Comparison of ENCODE assay signal across 8 mouse cellular contexts in genomic region chr10:62338176-62338575, GRCm38 (mm10). TPM values are rescaled to one million over a fixed set of nuclear protein-coding genes. Genes with fewer than 3 reads are reported as not detected.
DNase-seq lines count a peak whose midpoint lies in the region; ATAC-seq and TF ChIP-seq lines count a peak whose summit lies in the region.

No protein-coding gene starts in this region.

- TF ChIP-seq POLR2A in bone marrow, adult 2 months (IDR thresholded peaks at IDR 0.05; ENCODE audit: borderline replicate concordance, control insufficient read depth, low read depth, low read length): no peak

- peak overlapping the region; percentile 89 for H3K4me2 ChIP-seq in kidney, postnatal 0 days (ENCODE audit: low read length)
- peak overlapping the region; percentile 87 for H3K4me2 ChIP-seq in heart, embryonic 15.5 days
- H3K4me2 ChIP-seq in midbrain, embryonic 15.5 days: peak overlapping the region; percentile 83

- no peaks in the 10 kb centered on the region for H3K36me3 ChIP-seq in kidney, postnatal 0 days (ENCODE audit: insufficient read depth, low read length)
- H3K36me3 ChIP-seq in heart, embryonic 15.5 days: no peaks in the 10 kb centered on the region
- H3K36me3 ChIP-seq in midbrain, embryonic 15.5 days (replicated peaks): no peaks in the 10 kb centered on the region

- no peak for ATAC-seq in kidney, postnatal 0 days (replicated peaks; ENCODE audit: low FRiP score, low read depth)
- ATAC-seq in heart, embryonic 15.5 days (replicated peaks; ENCODE audit: insufficient number of reproducible peaks, insufficient read depth, low FRiP score, low read depth): no peak
- no peak for ATAC-seq in midbrain, embryonic 15.5 days (replicated peaks)
- no peak for ATAC-seq in monocyte, adult 5-6 weeks (replicated peaks; ENCODE audit: insufficient number of reproducible peaks, low FRiP score, low TSS enrichment, poor library complexity, severe bottlenecking)

- TF ChIP-seq CTCF in kidney, postnatal 0 days (IDR thresholded peaks at IDR 0.05; ENCODE audit: low read depth): no peak
- TF ChIP-seq CTCF in bone marrow, adult 2 months (IDR thresholded peaks at IDR 0.05; ENCODE audit: control insufficient read depth, insufficient read depth, low read length): no peak

- peak overlapping the region; percentile 75; the same call in 1 of the 2 replicates for H3K4me3 ChIP-seq in kidney, postnatal 0 days (replicated peaks; ENCODE audit: low read depth, low read length)
- H3K4me3 ChIP-seq in bone marrow, adult 2 months (replicated peaks; ENCODE audit: control insufficient read depth, low read depth, low read length): peak overlapping the region; percentile 97
- H3K4me3 ChIP-seq in heart, embryonic 15.5 days: peak overlapping the region; percentile 87
- H3K4me3 ChIP-seq in midbrain, embryonic 15.5 days: peak overlapping the region; percentile 89

- 33% methylated on average over 9 of the region's 9 CpGs for WGBS in kidney, postnatal 0 days
- 63% methylated on average over 9 of the region's 9 CpGs for WGBS in bone marrow, adult 2 months
- 28% methylated on average over 9 of the region's 9 CpGs for WGBS in heart, embryonic 15.5 days
- WGBS in midbrain, embryonic 15.5 days: 28% methylated on average over 9 of the region's 9 CpGs

- H3K4me1 ChIP-seq in kidney, postnatal 0 days (replicated peaks; ENCODE audit: insufficient read depth, low read length): peaks cover 37% of the 10 kb centered on the region
- peaks cover 3% of the 10 kb centered on the region for H3K4me1 ChIP-seq in bone marrow, adult 2 months (ENCODE audit: control insufficient read depth, insufficient read depth, low read length)
- peaks cover 69% of the 10 kb centered on the region for H3K4me1 ChIP-seq in heart, embryonic 15.5 days (replicated peaks)
- peaks cover 50% of the 10 kb centered on the region for H3K4me1 ChIP-seq in midbrain, embryonic 15.5 days

- no peaks in the 10 kb centered on the region for H3K27me3 ChIP-seq in kidney, postnatal 0 days (ENCODE audit: insufficient read depth, low read length)
- H3K27me3 ChIP-seq in heart, embryonic 15.5 days: no peaks in the 10 kb centered on the region
- H3K27me3 ChIP-seq in midbrain, embryonic 15.5 days (replicated peaks): no peaks in the 10 kb centered on the region

- peak; percentile 28 for DNase-seq in kidney, postnatal 0 days (ENCODE audit: low spot score)
- no peak for DNase-seq in kidney, postnatal 10 days
- DNase-seq in layer of hippocampus, adult 9-11 months: no peak
- DNase-seq in lung, postnatal 14 days: no peak

- no peak overlapping the region for H3K9ac ChIP-seq in kidney, postnatal 0 days (ENCODE audit: low read depth, low read length)
- H3K9ac ChIP-seq in heart, embryonic 15.5 days: peak overlapping the region; percentile 85
- no peak overlapping the region for H3K9ac ChIP-seq in midbrain, embryonic 15.5 days

- peak overlapping the region; percentile 87 for H3K27ac ChIP-seq in kidney, postnatal 0 days
- 0 out of 2 replicates have a peak overlapping the region, but pooled peaks have one; percentile 11 for H3K27ac ChIP-seq in bone marrow, adult 2 months (ENCODE audit: control insufficient read depth, insufficient read depth, low read depth, low read length, poor library complexity)
- peak overlapping the region; percentile 96 for H3K27ac ChIP-seq in heart, embryonic 15.5 days
- no peak overlapping the region for H3K27ac ChIP-seq in midbrain, embryonic 15.5 days

- H3K9me3 ChIP-seq in kidney, postnatal 0 days (replicated peaks; ENCODE audit: low read length): no peaks in the 10 kb centered on the region
- H3K9me3 ChIP-seq in heart, embryonic 15.5 days (replicated peaks): no peaks in the 10 kb centered on the region
- no peaks in the 10 kb centered on the region for H3K9me3 ChIP-seq in midbrain, embryonic 15.5 days

RNA-seq across cellular contexts. Expression of gene Hk1, which starts 41.5 kb away (rescaled TPM):
- 62.6 and 68.3 TPM in 2 replicates for polyA plus RNA-seq in kidney, postnatal 0 days (2015; fragmentation: Nextera tagmentation; extraction: Ambion mirVana)
- 55.8 and 93.6 TPM in 2 replicates for polyA plus RNA-seq in bone marrow, adult 2 months (2011; ENCODE audit: insufficient read depth, insufficient read length, low replicate concordance, missing spikeins)
- 186 and 190 TPM in 2 replicates for polyA plus RNA-seq in heart, embryonic 15.5 days (2015; fragmentation: Nextera tagmentation; extraction: Ambion mirVana)
- 126 and 135 TPM in 2 replicates for polyA plus RNA-seq in midbrain, embryonic 15.5 days (2015; fragmentation: Nextera tagmentation; extraction: Ambion mirVana)
- 33.1 to 66.9 TPM (median 39.5 TPM) in 3 replicates for total RNA-seq in monocyte, adult 5-6 weeks (2017)
